Mouse (Mus musculus): ENCODE measurements around the gene Wwox. TPM values are rescaled to one million over a fixed set of nuclear protein-coding genes. Genes with fewer than 3 reads are reported as not detected.

The Wwox gene
- polyA plus RNA-seq, 1 experiment from 2014 or later = 13.8 TPM

DNA sequence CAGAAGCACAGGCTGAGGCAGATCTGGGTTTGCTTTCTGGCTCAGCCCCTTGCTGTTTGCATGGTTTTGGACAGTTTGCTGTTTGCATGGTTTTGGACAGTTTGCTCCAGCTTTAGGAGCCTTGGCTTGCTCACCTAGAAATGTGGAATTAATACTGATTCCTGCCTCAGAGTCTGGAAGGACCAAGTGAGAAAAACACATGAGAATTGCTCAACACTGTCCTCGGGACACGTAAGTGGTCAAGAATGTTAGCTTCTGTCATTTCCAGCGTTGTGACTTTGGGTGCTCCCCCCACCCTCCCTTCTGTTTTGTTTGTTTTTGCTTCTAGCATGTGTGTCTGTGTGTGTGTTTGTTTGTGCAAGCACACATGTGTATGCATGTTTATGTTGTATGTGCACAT lies 172.6 kb downstream of the Wwox start:
- Histone ChIP-seq H3K4me3 (ENCODE audit: low read depth, low read length) (no peak overlapping the region), H3K27ac (ENCODE audit: low read depth, low read length) (no peak overlapping the region), H3K4me2 (ENCODE audit: low read depth, low read length) (no peak overlapping the region), H3K27me3 (ENCODE audit: control insufficient read depth, insufficient read depth, low read length) (no peaks in the 10 kb centered on the region), H3K9ac (replicated peaks; ENCODE audit: low read depth, low read length) (no peak overlapping the region), H3K36me3 (ENCODE audit: control insufficient read depth, insufficient read depth, low read length) (no peaks in the 10 kb centered on the region), H3K4me1 (ENCODE audit: control insufficient read depth, insufficient read depth, low read length) (no peaks in the 10 kb centered on the region), H3K9me3 (ENCODE audit: control insufficient read depth, low read length) (no peaks in the 10 kb centered on the region)
- WGBS = 90% methylated on average over 3 of the region's 3 CpGs
- no peak for ATAC-seq (ENCODE audit: low read depth)

DNA sequence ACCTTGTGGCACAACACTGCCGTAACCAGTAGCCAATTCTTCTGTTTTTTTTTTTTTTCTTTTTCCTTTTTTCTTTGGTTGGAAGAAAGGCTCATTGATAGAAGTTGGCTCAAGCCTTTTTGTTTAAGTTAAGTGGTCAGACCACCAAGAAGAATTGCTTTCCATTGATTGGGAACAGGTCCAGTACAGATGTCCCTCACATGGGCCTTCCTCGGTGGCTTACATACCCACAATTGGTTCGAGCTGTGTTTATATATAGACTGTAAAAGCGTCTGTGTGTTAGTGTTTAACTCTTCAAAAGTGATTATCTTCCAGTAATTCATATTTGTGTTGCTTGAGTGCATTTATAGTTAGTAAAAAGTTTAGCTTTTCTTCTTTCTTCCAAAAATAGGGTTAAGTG lies 176.0 kb downstream of the Wwox start:
- Histone ChIP-seq H3K4me2 (ENCODE audit: low read depth, low read length) (no peak overlapping the region), H3K4me3 (ENCODE audit: low read depth, low read length) (no peak overlapping the region), H3K9me3 (ENCODE audit: control insufficient read depth, low read length) (no peaks in the 10 kb centered on the region), H3K27ac (ENCODE audit: low read depth, low read length) (no peak overlapping the region), H3K4me1 (ENCODE audit: control insufficient read depth, insufficient read depth, low read length) (0 out of 2 replicates have a peak, but pooled peaks cover 3% of the 10 kb centered on the region), H3K27me3 (ENCODE audit: control insufficient read depth, insufficient read depth, low read length) (no peaks in the 10 kb centered on the region), H3K9ac (replicated peaks; ENCODE audit: low read depth, low read length) (no peak overlapping the region), H3K36me3 (ENCODE audit: control insufficient read depth, insufficient read depth, low read length) (no peaks in the 10 kb centered on the region)
- no peak for ATAC-seq (ENCODE audit: low read depth)
- 60% methylated on average over 4 of the region's 4 CpGs for WGBS

DNA sequence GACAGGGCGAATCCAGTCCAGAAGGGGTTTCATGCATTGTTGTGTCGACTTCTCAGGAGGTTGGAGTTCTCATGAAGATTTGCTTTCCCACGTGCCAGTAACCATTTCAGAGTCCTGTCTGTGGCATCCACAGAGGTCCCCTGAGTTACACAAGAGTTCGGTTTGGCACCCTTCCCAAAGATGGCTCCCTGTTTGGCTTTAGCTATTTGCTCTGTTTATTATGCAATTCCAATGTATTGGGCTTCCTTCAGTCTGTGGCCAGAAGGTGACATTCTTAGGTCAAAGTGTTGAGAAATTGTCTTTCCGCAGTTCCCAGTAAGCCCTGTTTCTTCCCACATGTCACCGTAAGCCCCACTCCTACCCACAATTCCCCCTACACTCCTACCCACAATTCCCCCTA lies 176.5 kb downstream of the Wwox start:
- no peak for ATAC-seq (ENCODE audit: low read depth)
- Histone ChIP-seq H3K4me3 (ENCODE audit: low read depth, low read length) (no peak overlapping the region), H3K27ac (ENCODE audit: low read depth, low read length) (no peak overlapping the region), H3K9ac (replicated peaks; ENCODE audit: low read depth, low read length) (no peak overlapping the region), H3K4me1 (ENCODE audit: control insufficient read depth, insufficient read depth, low read length) (0 out of 2 replicates have a peak, but pooled peaks cover 3% of the 10 kb centered on the region), H3K27me3 (ENCODE audit: control insufficient read depth, insufficient read depth, low read length) (no peaks in the 10 kb centered on the region), H3K9me3 (ENCODE audit: control insufficient read depth, low read length) (no peaks in the 10 kb centered on the region), H3K4me2 (ENCODE audit: low read depth, low read length) (no peak overlapping the region), H3K36me3 (ENCODE audit: control insufficient read depth, insufficient read depth, low read length) (no peaks in the 10 kb centered on the region)
- 80% methylated on average over 6 of the region's 6 CpGs for WGBS

DNA sequence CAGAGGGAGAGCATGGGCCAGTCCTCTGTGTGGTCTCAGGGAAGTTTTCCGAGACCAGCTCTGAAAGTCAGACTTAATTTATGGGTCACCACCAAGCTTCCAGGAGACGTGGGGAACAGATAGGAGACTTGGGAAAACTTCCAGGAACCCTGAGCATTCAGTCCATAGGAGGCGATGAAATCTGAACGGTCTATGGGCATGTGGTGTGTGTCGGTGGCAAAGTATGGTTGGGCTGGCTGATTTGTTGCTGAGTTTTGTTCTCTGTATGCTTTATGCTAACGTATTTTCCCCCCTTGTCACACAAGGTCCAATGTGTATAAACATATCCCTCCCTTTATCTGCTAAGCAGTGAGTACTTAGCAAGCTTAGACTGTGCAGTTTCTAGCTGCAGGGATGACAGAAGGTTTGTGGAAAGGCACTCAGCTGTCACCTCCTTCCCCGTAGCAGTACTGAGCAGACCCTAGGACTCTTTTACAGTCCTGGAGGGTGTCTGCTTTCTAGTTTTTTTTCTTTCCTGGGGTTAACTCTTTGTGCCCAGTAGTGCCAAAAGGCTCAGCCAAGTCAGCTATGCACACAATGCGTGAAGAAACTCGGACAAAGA lies 179.6 kb downstream of the Wwox start:
- no peaks in the 10 kb centered on the region for H3K9me3 ChIP-seq (ENCODE audit: control insufficient read depth, low read length)
- no peak overlapping the region for H3K4me3 ChIP-seq (ENCODE audit: low read depth, low read length)
- H3K27ac ChIP-seq (ENCODE audit: low read depth, low read length) = no peak overlapping the region
- no peak overlapping the region for H3K4me2 ChIP-seq (ENCODE audit: low read depth, low read length)
- 31% methylated on average over 9 of the region's 9 CpGs for WGBS
- no peaks in the 10 kb centered on the region for H3K27me3 ChIP-seq (ENCODE audit: control insufficient read depth, insufficient read depth, low read length)
- H3K36me3 ChIP-seq (ENCODE audit: control insufficient read depth, insufficient read depth, low read length) = no peaks in the 10 kb centered on the region
- no peak overlapping the region for H3K9ac ChIP-seq (replicated peaks; ENCODE audit: low read depth, low read length)
- no peak for ATAC-seq (ENCODE audit: low read depth)
- 0 out of 2 replicates have a peak, but pooled peaks cover 3% of the 10 kb centered on the region for H3K4me1 ChIP-seq (ENCODE audit: control insufficient read depth, insufficient read depth, low read length)

DNA sequence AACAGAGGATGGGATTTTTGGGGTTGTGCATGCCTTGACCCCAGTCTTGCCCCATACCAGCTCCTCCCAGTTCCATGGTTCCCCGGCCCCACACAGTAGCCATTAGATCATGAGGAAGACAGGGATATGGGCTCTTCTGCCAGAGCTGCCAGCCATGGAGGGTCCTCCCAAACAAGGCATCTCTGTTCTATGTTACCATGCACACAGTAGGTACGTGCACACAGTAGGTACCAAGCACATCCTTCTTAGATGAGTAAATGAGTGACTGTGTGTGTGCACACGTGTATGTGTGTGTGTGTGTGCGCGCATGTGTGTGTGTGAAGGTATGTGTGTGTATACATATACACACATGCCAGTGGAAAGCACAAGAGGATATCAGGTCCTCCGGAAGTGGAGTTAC lies 185.9 kb downstream of the Wwox start:
- H3K27me3 ChIP-seq (ENCODE audit: control insufficient read depth, insufficient read depth, low read length) = no peaks in the 10 kb centered on the region
- no peaks in the 10 kb centered on the region for H3K36me3 ChIP-seq (ENCODE audit: control insufficient read depth, insufficient read depth, low read length)
- H3K9me3 ChIP-seq (ENCODE audit: control insufficient read depth, low read length) = no peaks in the 10 kb centered on the region
- no peaks in the 10 kb centered on the region for H3K4me1 ChIP-seq (ENCODE audit: control insufficient read depth, insufficient read depth, low read length)
- ATAC-seq (ENCODE audit: low read depth) = no peak
- H3K4me3 ChIP-seq (ENCODE audit: low read depth, low read length) = no peak overlapping the region
- no peak overlapping the region for H3K9ac ChIP-seq (replicated peaks; ENCODE audit: low read depth, low read length)
- no peak overlapping the region for H3K4me2 ChIP-seq (ENCODE audit: low read depth, low read length)
- 93% methylated on average over 6 of the region's 6 CpGs for WGBS
- no peak overlapping the region for H3K27ac ChIP-seq (ENCODE audit: low read depth, low read length)

DNA sequence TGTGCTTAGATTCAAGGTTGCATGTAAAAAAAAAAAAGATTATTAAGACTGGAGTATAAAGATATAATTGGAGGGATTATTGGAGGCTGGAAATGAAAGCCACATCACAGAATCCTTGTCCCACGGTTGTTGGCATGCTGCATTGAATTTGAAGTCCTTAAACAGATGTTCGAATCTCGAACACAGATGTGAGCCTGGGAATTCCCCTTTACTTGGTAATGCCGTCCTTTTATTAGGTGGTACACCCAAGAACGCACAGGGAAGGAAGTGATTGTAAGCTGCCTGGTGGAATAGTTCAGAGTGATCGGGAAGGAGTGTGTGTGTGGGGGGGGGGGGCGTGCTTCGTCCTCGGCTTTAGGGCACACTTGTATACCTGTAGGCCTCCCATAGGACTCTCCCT lies 187.4 kb downstream of the Wwox start:
- WGBS = 81% methylated on average over 9 of the region's 9 CpGs
- H3K4me1 ChIP-seq (ENCODE audit: control insufficient read depth, insufficient read depth, low read length) = no peaks in the 10 kb centered on the region

DNA sequence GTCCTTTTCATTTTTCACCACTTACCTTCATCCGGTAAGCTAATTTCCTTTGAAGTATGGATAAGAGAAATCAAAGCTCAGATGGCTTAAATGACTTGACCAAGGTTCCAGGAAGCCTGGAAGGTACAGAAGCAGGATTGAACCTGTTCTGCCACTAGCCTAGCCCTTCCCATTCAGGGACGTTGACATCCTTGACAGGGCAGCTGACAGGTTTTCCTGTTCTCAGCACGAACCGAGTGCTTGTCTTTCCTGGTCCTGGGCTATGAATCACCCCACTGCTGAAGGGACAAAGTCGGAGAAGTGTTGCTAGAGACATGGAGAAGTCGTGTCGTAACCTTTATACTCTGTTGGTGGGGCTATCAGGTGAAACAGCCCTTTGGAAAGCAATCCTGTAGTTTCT lies 190.3 kb downstream of the Wwox start:
- no peak overlapping the region for H3K4me2 ChIP-seq (ENCODE audit: low read depth, low read length)
- no peaks in the 10 kb centered on the region for H3K36me3 ChIP-seq (ENCODE audit: control insufficient read depth, insufficient read depth, low read length)
- H3K27me3 ChIP-seq (ENCODE audit: control insufficient read depth, insufficient read depth, low read length) = no peaks in the 10 kb centered on the region
- H3K4me3 ChIP-seq (ENCODE audit: low read depth, low read length) = no peak overlapping the region
- H3K9me3 ChIP-seq (ENCODE audit: control insufficient read depth, low read length) = no peaks in the 10 kb centered on the region
- no peak overlapping the region for H3K27ac ChIP-seq (ENCODE audit: low read depth, low read length)
- H3K9ac ChIP-seq (replicated peaks; ENCODE audit: low read depth, low read length) = no peak overlapping the region
- no peaks in the 10 kb centered on the region for H3K4me1 ChIP-seq (ENCODE audit: control insufficient read depth, insufficient read depth, low read length)
- 79% methylated on average over 7 of the region's 7 CpGs for WGBS
- no peak for ATAC-seq (ENCODE audit: low read depth)

More for the DNA sequence above, 187.4 kb downstream of the Wwox start:
- H3K27me3 ChIP-seq (ENCODE audit: control insufficient read depth, insufficient read depth, low read length) = no peaks in the 10 kb centered on the region
- H3K4me2 ChIP-seq (ENCODE audit: low read depth, low read length) = no peak overlapping the region
- no peaks in the 10 kb centered on the region for H3K36me3 ChIP-seq (ENCODE audit: control insufficient read depth, insufficient read depth, low read length)
- H3K27ac ChIP-seq (ENCODE audit: low read depth, low read length) = no peak overlapping the region
- H3K4me3 ChIP-seq (ENCODE audit: low read depth, low read length) = no peak overlapping the region
- no peak overlapping the region for H3K9ac ChIP-seq (replicated peaks; ENCODE audit: low read depth, low read length)
- H3K9me3 ChIP-seq (ENCODE audit: control insufficient read depth, low read length) = no peaks in the 10 kb centered on the region
- ATAC-seq (ENCODE audit: low read depth) = no peak

DNA sequence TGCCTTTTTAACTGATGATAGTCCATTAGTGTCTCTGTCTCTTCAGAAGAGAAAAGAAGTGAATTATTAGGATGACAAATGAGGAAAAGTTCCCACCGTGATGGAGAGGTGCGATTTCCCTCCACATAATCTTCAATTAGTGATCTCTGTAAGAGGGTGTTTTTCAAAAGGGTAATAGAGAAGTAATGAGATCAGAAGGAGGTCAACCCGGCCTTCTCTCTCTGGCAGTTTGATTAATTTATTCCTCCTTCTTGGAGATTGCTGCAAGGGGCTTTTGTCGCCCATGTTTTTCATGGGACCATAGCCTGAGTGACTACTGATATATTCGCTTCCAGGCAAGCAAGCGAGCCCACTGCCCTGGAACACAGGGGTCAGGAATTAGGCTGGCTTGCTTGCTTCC lies 191.6 kb downstream of the Wwox start:
- WGBS = 28% methylated on average over 6 of the region's 6 CpGs
- Histone ChIP-seq H3K4me3 (ENCODE audit: low read depth, low read length) (no peak overlapping the region), H3K27me3 (ENCODE audit: control insufficient read depth, insufficient read depth, low read length) (no peaks in the 10 kb centered on the region), H3K4me2 (ENCODE audit: low read depth, low read length) (no peak overlapping the region), H3K9ac (replicated peaks; ENCODE audit: low read depth, low read length) (no peak overlapping the region), H3K27ac (ENCODE audit: low read depth, low read length) (no peak overlapping the region), H3K4me1 (ENCODE audit: control insufficient read depth, insufficient read depth, low read length) (no peaks in the 10 kb centered on the region), H3K36me3 (ENCODE audit: control insufficient read depth, insufficient read depth, low read length) (no peaks in the 10 kb centered on the region), H3K9me3 (ENCODE audit: control insufficient read depth, low read length) (no peaks in the 10 kb centered on the region)
- ATAC-seq (ENCODE audit: low read depth) = no peak

DNA sequence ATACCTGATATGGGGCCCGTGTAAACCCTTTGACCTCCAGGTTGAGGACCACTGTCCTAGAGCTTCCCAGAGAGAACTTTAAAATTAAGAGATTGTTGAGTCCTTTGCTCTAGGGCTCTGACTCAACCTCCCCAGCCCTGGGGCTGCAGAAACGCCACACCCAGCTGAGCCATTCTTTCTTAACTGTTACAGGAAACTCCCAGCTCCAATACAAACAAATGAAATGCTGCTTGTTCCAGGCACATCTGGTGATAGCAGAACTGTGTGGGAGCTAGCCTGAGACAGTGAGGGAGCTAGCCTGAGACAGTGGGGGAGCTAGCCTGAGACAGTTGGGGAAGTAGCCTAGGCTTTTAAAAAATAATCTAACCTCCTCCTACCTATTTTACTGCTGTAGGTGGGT lies 194.7 kb downstream of the Wwox start:
- Histone ChIP-seq H3K4me2 (ENCODE audit: low read depth, low read length) (no peak overlapping the region), H3K4me1 (ENCODE audit: control insufficient read depth, insufficient read depth, low read length) (no peaks in the 10 kb centered on the region)
- ATAC-seq (ENCODE audit: low read depth) = no peak

More for the DNA sequence above, 194.7 kb downstream of the Wwox start:
- Histone ChIP-seq H3K27me3 (ENCODE audit: control insufficient read depth, insufficient read depth, low read length) (no peaks in the 10 kb centered on the region), H3K36me3 (ENCODE audit: control insufficient read depth, insufficient read depth, low read length) (no peaks in the 10 kb centered on the region), H3K9ac (replicated peaks; ENCODE audit: low read depth, low read length) (no peak overlapping the region), H3K9me3 (ENCODE audit: control insufficient read depth, low read length) (no peaks in the 10 kb centered on the region), H3K4me3 (ENCODE audit: low read depth, low read length) (no peak overlapping the region), H3K27ac (ENCODE audit: low read depth, low read length) (no peak overlapping the region)
- WGBS = 91% methylated on average over 2 of the region's 2 CpGs

Data from neural tube, embryonic 14.5 days (tissue).